Mouse (Mus musculus): ENCODE measurements around the gene Lnx2.

Gene Lnx2

DNA sequence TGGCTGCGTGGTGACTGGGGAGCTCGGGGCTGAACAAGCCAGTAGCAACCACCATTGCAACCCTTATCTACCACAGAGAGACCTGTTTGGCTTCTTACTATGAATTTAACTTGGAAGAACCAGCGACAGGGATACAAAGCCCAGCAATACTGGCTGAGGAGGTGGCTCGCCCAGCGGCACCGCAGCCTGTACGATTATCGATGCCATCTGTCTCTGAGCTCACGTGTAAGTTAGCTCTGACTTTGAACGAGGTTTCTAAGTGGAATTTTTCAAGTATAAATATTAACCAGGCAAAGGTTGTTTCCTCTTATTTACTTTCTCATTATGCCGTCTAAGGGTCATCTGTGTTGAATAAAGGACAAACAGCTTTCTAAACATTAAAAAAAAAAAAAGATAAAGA is 58.9 kb downstream of the Lnx2 start:
- no peak for DNase-seq (ENCODE audit: low spot score)

- no peak for DNase-seq (ENCODE audit: low spot score)
Measured at GRCm38 (mm10) chr5:147016622-147017021, 59.8 kb downstream of the Lnx2 start.

DNA sequence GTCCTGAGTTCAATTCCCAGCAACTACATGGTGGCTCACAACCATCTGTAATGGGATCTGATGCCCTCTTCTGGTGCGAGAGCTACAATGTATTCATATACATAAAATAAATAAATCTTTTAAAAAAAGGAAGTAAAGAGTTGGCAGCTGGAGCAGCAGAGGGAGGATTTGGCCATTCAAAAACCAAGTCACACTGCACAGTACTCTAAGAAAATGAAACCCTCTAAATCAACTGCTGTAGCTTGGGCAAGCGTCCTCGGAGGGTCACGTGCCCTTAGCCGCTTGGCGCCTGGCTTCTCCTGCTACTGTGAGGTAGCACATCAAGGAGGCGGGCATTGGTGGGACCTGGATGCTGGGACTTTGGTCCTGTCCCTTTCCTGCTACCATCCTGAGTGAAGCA is 61.2 kb downstream of the Lnx2 start:
- no peak for DNase-seq (ENCODE audit: low spot score)

GRCm38 (mm10) chr5:147013845-147014244 is 62.5 kb downstream of the Lnx2 start:
- no peak for DNase-seq (ENCODE audit: low spot score)

DNA sequence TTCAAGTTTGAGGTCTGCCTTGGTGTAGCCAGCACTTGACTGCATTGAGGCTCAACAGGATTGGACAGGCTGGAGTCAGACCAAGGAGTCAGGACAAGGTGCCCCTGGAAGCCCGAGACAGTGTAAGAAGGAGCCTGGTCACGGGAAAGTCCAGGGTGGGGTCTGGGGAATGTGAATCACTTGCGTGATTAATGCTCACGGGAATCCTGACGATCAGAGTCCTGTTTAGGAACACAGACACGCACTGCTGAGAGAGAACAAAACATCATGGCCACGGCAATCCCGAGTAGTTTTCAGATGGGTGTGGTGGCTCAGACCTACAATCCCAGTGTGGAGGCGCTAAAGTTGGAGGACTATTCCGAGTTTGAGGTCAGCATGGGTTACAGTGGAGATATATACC is 65.1 kb downstream of the Lnx2 start:
- DNase-seq (ENCODE audit: low spot score) = no peak

- no peak for DNase-seq (ENCODE audit: low spot score)
Measured at GRCm38 (mm10) chr5:147003303-147003702, 73.1 kb downstream of the Lnx2 start.

DNA sequence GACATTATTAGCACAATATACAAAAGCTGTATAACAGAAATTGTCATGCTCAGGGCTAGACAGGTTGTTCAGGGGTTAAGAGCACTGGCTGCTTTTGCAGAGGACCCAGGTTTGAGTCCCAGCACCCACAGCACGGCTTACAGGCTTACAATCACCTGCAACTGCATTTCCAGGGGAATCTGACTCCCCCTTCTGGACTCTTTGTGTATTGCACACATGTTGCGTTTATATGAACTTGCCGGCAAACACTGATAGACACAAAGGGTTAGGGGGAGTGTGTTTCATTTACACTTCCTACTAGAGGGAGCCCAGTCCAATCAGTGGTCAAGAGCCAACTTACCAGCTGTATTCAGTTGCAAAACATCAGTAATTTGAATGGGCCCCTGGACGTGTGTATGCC is 75.1 kb downstream of the Lnx2 start:
- no peak for DNase-seq (ENCODE audit: low spot score)

DNA sequence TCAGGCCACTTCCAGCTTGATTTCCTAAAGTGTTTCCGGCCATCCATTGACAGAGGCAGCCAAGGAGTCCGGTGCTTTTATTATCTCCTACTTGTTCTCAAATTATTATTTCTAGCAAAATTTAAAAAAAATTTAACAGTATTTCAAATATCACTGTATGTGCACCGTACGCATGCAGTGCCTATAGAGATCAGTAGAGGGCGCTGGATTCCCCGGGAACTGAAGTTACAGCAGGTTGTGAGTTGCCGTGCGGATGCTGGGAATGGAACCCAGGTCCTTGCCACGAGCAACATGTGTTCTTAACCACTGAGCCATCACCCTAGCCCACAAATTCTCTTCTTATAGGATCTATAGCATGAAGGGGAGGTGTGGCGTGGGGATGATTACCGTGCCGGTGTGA is 77.6 kb downstream of the Lnx2 start:
- DNase-seq (ENCODE audit: low spot score) = no peak

- DNase-seq (ENCODE audit: low spot score) = no peak
Measured at GRCm38 (mm10) chr5:146996812-146997211, 79.6 kb downstream of the Lnx2 start.

DNA sequence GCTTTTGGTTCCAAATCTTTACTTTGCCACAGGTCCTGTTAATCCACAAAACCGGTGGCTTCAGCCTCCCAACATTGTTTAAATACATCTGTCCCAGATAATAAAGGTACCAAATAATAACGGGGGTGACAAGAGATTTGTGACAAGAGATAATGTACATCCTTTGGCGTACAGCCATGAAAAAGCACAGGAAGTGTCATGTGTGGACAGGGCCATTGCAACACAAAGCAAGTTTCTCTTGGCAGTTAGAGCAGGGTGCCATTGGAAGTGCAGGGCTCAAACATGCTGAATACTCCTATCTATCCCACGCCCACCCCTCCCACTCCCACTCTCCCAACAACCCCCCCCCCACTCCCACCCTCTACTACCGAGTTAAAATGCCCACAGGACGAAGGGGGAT is 81.4 kb downstream of the Lnx2 start:
- DNase-seq (ENCODE audit: low spot score) = no peak

- no peak for DNase-seq (ENCODE audit: low spot score)
Measured at GRCm38 (mm10) chr5:146993509-146993908, 82.9 kb downstream of the Lnx2 start.

DNA sequence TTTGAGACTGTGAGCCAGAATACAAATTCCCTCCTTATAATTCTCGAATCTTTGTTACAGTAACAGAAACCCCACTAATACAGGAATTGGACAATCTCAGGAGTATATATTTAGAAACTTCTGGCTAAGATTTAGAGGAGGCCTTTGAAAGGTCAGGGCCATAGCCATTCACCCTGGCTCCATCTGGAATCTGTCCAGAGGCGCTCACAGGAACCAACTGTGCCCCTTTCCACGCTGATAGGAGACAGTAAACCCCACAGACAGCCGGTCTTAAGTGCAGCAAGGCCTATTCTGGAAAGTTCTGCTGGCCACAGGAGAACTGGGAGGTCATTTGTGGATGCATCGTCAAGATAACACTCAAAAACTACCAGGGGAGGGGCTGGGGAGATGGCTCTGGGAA is 87.3 kb downstream of the Lnx2 start:
- no peak for DNase-seq (ENCODE audit: low spot score)

DNA sequence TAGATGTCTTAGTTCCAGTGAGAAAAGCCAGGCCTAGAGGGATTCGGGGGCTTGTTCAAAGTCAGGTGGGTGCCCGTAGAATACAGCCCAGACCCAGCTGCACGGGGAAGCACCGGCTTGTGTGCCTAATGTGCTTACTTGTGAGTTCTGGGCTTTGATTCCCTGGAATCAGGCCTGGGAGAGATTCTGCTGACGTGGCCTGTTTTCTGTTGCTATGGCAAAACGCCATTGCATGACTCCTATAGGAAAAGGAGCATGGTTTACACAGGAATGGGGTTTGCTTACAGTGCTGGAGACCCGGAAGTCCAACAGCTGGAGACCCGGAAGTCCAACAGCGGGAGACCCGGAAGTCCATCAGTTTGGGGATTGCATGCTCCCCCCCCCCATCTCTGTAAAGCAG is 88.8 kb downstream of the Lnx2 start:
- no peak for DNase-seq (ENCODE audit: low spot score)

GRCm38 (mm10) chr5:146985725-146986433 is 90.5 kb downstream of the Lnx2 start:
- no peak for DNase-seq (ENCODE audit: low spot score)

GRCm38 (mm10) chr5:146983216-146983615 is 93.2 kb downstream of the Lnx2 start:
- DNase-seq (ENCODE audit: low spot score) = peak; percentile 58

DNA sequence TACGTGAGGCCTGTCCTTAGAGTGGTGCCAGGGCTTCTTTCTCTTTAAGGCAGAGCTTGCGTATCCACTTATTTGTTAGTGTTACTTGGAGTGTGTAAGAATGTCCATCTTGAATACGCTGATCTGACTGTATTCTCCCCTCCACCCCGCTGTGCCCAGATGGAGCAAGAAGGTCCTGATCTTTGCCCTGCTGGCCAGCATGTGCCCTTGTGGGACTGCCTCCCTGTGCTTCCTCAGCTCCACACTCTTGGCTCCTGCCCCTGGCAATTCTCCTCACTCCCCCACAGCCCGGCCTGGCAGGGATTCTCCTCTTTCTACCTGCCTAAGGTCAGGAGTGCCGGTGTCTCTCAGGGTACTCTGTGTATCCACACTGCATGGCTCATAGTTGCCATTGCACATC is 95.0 kb downstream of the Lnx2 start:
- no peak for DNase-seq (ENCODE audit: low spot score)

DNA sequence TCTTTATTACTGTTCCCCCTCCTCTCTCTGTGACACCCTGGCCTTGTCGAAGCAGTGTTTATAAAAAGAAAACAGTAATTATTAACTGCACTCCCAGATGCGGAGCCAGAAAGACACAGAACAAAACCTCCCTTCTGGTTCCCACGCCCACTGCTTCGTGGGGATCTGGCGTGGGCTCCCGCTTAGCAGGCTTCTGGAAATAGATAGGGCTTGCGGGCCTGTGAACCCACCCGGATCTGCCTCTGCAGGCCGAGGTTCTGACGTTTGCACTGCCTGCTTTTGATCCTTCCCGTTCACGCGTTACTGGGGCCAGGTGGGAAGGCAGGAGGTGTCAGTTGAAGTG is 101.6 kb downstream of the Lnx2 start:
- no peak for DNase-seq (ENCODE audit: low spot score)

DNA sequence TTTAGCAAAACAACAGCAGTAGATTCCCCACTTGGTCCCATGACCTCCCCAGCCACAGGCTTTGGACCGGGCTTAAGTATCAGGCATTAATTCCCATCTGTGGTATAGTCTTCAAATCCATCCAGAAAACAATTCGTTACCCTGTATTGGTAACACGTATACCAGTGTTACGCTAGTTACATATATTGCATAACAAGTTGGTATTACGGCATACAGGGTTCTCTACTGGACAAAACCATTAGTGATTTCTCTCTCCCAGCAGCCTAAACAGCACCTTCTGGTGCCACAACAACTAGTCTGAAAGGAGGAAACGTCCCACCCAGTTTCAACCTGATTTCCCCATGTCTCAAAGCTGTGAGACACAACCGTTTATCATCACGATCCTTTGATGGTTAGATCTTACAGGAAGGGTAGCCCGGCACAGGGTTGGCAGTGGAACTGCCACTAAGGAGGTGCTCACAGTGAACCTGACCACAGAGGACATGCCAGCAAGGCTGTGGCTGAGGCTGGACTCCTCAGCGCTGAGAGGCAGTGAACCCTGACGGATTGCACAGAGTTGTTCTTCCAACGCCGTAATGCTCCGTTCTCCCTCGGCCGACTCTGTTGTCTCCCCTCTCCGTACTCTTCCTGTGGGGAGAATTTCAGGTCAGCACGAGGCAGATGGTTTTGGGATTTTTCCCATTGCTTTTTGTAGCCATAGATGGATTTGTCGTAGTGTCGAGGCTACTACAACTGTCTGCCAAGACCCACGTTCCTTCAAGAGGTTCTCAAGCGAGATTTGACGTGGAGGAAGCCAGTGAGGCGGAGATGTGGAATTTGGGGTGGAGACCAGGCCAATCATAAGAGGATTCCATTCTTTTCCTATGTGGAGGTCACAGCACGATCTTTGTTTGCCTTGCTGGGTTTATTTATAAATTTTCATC is 102.3 kb downstream of the Lnx2 start:
- no peak for DNase-seq (ENCODE audit: low spot score)

- no peak for DNase-seq (ENCODE audit: low spot score)
Measured at GRCm38 (mm10) chr5:146973353-146973752, 103.0 kb downstream of the Lnx2 start.

- DNase-seq (ENCODE audit: low spot score) = no peak
Measured at GRCm38 (mm10) chr5:146971776-146972561, 104.4 kb downstream of the Lnx2 start.

DNA sequence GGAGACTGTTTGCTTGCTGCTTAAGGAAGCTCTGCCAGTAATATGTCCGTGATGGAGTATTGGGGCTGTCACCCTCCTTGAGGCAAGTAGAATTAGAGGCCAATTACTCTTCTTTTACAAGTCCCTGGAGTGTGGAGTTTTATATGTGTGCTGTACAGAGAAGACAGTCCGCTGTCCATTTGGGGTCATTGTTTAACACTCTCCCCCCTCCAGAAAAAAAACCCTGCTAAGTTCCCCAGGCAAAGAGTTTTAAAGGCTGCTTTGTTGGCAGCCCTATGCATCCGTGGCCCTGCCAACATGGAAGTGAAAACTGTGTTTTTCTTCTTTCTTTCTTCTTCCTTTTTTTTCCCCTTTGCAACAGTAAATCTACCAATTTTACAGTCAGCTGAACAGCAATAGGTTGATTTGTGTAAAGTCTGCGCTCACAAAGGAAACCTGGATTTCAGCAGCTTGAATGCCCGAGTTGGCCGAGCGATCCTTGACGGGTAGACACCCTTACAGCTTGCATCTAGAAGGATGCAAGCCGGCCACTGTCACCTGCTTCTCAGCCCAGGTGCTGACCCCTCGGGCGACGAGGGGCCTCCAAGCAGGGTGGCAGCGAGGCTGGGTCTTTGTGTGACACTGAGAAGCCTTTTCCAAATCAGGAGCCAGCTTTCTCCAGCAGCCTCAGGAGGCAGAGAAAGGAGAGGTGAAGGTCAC is 107.5 kb downstream of the Lnx2 start:
- no peak for DNase-seq (ENCODE audit: low spot score)
